Mouse (Mus musculus) spleen, postnatal 14 days (tissue): Measurements from ENCODE around the gene Antxr1.

Experiments used
- DNase-seq, 2 experiments: peaks; one replicate each; pipeline ENCODE4 v3.0.0; 2021 to 2022; ENCODE audit warnings: low spot score in 2 of 2

The Antxr1 gene

GRCm38 (mm10) chr6:87250701-87251100 lies 84.9 kb downstream of the Antxr1 start:
- DNase-seq, result no peak

- DNase-seq, result no peak
These were observed 87.3 kb downstream of the Antxr1 start for GRCm38 (mm10) chr6:87248226-87248834.

- DNase-seq, result no peak
These were observed 91.2 kb downstream of the Antxr1 start for GRCm38 (mm10) chr6:87244117-87245100.

GRCm38 (mm10) chr6:87237260-87237659 lies 98.4 kb downstream of the Antxr1 start:
- DNase-seq, result no peak

GRCm38 (mm10) chr6:87236061-87236460 lies 99.6 kb downstream of the Antxr1 start:
- no peak for DNase-seq

GRCm38 (mm10) chr6:87233111-87233510 lies 102.5 kb downstream of the Antxr1 start:
- no peak for DNase-seq

GRCm38 (mm10) chr6:87230041-87230440 lies 105.6 kb downstream of the Antxr1 start:
- DNase-seq, result no peak

GRCm38 (mm10) chr6:87227940-87228339 lies 107.7 kb downstream of the Antxr1 start:
- no peak for DNase-seq

GRCm38 (mm10) chr6:87226315-87226714 lies 109.3 kb downstream of the Antxr1 start:
- no peak for DNase-seq

- DNase-seq, result no peak
These were observed 110.3 kb downstream of the Antxr1 start for GRCm38 (mm10) chr6:87225286-87225685.

- no peak for DNase-seq
These were observed 112.6 kb downstream of the Antxr1 start for GRCm38 (mm10) chr6:87222854-87223631.

GRCm38 (mm10) chr6:87219061-87219992 lies 116.3 kb downstream of the Antxr1 start:
- DNase-seq, result no peak

GRCm38 (mm10) chr6:87216114-87216591 lies 119.5 kb downstream of the Antxr1 start:
- no peak for DNase-seq

GRCm38 (mm10) chr6:87213262-87213661 lies 122.4 kb downstream of the Antxr1 start:
- DNase-seq, result no peak

- DNase-seq, result no peak
These were observed 124.1 kb downstream of the Antxr1 start for GRCm38 (mm10) chr6:87211551-87211950.

- no peak for DNase-seq
These were observed 128.1 kb downstream of the Antxr1 start for GRCm38 (mm10) chr6:87207373-87207982.

GRCm38 (mm10) chr6:87206790-87207189 lies 128.8 kb downstream of the Antxr1 start:
- DNase-seq, result no peak

GRCm38 (mm10) chr6:87203467-87203866 lies 132.2 kb downstream of the Antxr1 start:
- no peak for DNase-seq

GRCm38 (mm10) chr6:87203065-87203464 lies 132.6 kb downstream of the Antxr1 start:
- no peak for DNase-seq

- DNase-seq, result no peak
These were observed 133.5 kb downstream of the Antxr1 start for GRCm38 (mm10) chr6:87202048-87202605.
